Mouse (Mus musculus) layer of hippocampus, adult 18-20 months (tissue): ENCODE data around the gene Ush1g. TPM values are rescaled to one million over a fixed set of nuclear protein-coding genes. Genes with fewer than 3 reads are reported as not detected.

Source experiments
- DNase-seq, 2 experiments: peaks; one replicate each; pipeline ENCODE4 v3.0.0; 2022; ENCODE audit warnings: low spot score in 2 of 2
- total RNA-seq, 2 experiments: library from RNA; stranded (reverse); gene quantifications; 2 replicates each; pipeline ENCODE4 v1.2.3; 2021

The Ush1g gene
- total RNA-seq, 2 experiments from 2014 or later = 0.66 to 0.79 TPM

DNA sequence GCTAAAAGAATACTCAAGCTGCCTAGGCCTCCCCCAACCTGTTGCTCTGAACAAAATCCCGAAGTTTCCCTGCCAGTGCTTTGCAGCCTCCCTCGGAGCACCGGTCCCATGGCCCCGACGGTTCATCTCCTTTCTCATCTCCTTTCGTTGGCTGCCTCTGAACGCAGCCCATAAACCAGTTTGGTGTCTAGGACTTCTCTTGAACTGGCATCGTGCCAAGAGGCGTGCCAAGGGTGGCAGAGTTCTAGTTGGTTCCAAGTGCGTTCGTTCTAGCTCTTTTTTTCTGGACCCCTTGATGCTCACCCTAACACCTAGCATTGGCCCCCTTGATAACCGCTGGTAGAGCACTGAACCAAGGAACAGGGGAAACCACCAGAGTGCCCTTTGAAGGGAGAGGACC lies 13.4 kb upstream of the Ush1g start:
- DNase-seq = no peak

DNA sequence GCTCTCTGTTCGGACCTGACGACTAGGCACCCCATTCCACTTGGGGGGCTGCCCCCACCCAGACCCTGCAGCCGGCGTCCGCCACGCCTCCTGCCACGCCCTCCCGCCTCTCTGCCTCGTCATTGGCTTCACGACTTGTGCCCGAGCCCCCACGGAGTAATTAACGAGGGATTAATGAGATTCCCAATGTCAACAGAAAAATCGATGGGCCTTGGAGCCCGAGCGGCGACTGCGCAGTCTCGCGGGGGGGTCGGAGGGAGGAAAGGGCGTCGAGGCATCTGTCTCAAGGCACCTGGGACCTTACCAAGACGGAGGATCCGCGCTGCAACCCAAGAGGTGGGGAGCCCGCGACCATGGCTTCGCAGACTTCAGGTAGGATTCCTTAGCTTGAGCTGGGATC lies 12.7 kb upstream of the Ush1g start, which contains the start of gene Otop3:
Gene Otop3, plus strand, starts transcription at position 201 of the 400 bp plus-strand sequence.
- DNase-seq = no peak

DNA sequence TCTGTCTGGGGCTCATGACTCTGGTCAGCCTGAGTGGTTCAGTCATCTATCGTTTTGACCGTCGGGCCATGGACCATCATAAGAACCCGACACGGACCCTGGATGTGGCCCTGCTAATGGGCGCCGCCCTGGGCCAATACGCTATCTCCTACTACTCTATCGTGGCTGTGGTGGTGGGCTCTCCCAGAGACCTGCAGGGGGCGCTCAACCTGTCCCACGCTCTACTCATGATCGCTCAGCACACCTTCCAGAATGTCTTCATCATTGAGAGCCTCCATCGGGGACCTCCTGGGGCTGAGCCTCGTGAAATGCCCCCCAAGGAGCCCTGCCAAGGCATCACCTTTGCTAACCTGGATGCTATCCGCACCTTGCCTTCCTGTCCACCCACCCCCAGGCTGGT lies 7.5 kb upstream of the Ush1g start:
- DNase-seq = no peak

DNA sequence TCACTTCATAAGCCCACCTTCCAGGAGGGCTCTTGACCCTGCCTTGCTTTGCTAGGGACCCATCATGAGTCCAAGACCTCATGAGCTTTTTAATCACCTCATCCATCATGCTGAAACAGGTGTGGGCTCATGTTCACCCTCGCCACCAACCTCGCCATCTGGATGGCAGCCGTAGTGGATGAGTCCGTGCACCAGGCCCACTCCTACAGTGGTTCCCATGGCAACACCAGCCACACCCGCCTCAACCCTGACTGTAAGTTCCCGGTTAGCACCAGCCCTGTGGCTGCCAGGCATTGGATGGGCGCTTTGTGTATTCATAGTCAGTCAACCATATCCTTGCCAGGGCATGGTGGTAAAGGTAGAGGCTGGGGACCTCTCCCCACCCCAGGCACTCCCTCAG lies 4.9 kb upstream of the Ush1g start:
- peak; percentile 28 to 50 for DNase-seq

DNA sequence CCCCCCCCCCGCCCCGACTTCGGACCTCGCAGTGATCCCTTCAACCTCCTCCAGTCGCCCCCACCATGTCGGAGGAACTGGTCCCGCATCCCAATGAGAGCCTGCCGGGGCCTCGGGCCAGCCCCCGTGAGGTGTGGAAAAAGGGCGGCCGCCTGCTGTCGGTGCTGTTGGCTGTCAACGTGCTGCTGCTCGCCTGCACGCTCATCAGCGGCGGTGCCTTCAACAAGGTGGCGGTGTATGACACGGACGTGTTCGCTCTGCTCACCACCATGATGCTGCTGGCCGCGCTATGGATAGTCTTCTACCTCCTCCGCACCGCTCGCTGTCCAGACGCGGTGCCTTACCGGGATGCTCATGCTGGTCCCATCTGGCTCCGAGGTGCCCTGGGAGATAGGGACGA lies 1.5 kb upstream of the Ush1g start:
- DNase-seq = no peak

DNA sequence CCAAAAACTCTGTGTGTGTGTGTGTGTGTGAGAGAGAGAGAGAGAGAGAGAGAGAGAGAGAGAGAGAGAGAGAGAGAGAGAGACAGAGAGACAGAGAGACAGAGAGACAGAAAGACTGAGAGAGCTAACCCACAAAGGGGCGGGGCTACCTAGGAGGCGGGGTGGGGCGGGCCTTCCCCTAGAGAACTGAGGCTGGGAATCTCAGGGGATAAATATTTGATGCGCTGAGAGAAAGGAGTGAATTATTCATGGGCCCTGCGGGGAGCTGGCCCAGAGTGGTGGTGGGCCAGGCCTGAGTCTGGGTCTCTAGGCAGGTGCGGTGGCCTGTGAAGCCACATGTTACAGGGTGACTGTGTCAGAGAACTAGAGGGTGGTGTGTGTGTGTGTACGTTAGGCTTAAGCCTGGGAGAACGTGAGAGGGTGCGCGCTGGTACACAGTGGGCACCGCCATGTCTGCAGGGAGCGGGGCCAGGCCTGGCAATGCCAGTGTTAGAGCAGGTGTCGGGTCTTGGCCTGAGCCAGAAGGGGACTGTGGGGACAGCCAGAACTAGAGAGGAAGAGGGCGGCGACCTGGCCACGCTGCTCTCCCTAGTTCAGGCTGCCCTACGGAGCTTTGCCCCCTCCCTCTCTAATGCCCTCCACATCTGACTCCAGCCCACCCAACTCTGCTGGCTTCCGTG lies 2.0 kb downstream of the Ush1g start:
- no peak for DNase-seq

DNA sequence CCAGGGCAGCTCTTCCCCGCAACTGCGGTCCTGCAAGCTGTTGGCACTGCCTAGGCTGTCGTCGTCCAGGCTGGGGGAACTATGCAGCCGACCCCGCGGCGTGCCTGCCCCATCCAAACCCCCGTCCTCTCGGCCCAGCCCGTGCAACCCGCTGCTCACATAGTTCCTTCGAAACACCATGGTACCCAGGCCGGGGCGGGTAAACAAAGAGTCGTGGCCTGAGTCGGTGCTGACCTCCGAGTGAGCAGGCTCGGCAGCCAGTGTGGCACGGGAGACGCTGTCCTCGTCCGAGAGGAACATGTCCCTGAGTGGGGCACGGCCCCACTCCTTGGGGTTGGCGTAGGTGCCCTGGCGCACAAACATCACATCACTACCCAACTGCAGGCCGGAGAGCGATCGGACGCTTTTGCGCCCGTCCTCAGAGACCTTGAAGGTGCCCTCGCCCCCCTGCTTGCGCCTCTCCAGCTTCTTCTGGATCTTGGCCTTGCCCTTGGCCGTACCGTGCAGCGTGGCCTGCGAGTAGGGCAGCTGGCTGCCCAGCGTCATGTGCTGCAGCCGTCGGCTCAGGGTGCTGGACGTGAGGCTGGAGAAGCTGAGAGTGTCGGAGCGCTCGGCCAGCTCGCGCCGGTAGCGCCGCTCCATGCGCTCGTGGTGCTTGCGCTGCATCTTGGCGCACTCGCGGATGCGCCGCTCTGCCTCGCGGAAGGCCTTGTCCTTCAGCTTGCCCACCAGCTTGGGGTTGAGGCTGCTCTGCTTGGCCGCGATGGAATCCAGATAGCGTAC lies 3.4 kb downstream of the Ush1g start:
- DNase-seq = no peak

DNA sequence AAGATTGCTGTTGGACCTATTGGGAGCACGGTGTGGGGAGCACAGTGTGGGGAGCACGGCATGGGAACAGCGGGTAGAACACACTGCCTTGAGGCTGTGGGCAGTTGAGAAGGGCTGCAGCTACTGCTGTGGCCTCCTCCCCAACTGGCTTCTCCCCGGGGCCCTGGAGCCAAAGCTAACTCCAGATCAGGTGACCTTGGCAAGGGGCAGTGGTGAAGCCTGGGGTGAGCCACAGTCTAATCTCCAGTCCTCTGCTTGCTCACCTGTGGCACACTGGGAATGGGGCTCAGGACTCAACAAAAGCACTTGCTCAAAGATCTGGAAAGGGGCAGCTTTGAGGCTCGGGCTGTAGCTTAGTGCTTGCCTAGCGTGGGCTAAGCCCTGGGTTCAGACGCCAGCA lies 4.6 kb downstream of the Ush1g start:
- DNase-seq = no peak

DNA sequence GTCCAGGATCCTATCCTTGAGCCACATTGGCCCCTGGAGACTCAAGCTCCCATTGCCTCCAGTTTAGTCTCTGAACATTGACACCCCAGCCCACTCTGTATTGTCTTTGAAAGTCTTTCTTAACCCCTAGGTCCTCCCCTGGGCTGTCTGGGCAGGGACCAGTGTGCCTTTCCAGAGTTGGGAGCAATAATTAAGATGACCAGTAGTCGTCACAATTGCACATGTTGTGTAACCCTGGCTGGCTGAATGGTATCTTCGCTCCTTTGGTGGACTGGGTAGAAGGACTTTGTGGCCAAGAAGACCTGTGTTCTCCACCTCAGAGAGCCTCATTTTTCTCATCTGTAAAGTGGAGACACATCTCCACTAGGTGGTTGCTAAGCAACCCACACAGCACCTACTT lies 7.6 kb downstream of the Ush1g start:
- DNase-seq = no peak

DNA sequence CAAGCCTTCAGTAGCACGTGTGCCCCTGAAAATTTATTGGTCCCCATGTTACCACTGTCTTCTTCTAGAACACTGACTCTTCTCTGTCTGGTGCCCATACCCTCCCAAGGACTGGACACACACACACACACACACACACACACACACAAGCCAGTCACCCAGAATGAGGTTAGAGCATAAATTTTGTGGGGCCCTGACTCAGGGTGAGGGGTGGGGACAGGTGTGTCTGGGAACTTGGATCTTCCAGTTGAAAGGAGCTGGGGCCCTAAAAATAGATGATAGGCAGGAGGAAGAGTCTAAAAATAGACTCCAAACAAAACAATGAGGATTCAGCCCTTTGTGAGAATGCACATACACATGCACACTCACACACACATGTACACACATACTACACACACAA lies 13.1 kb downstream of the Ush1g start:
- no peak for DNase-seq

DNA sequence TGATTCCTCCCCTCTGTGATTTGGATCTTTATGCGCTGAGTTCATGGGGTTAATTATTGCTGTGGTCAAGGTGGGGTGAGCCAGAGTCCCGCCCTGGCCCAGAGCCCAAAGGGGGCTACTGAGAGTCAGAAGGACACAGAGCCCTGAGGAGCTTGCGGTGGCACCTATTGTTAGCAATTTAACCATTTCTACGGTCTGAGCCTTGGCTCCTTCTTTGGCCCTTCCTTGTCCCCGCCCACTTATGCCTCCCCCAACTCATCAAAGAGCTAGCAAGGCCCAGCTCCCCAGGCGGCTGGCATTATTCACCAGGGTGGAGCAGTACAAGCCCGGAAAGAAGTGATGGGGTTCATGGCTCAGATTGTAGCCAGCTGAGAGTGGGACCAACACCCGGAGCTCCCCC lies 15.0 kb downstream of the Ush1g start, which contains the start of gene Otop2:
Gene Otop2, plus strand, starts transcription at position 301 of the 400 bp plus-strand sequence.
- DNase-seq = no peak

DNA sequence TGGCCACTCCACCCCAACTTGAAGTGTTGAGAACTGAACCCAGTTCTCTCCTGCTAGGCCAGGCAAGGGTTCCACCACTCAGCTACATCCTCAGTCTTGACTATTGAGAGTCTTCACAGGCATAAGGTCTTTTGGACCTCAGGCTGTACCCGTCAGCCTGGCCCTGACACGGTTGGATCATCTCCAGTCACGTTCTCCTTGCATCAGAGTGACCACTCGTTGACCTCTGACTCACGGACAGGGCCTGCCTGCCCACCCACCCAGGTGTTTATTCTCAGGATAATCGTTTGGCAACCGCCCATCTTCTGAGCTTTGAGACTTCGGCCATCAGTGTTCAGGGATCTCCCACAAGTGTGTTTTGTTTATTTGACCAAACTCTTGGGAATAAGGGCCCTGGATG lies 18.7 kb downstream of the Ush1g start:
- no peak for DNase-seq

DNA sequence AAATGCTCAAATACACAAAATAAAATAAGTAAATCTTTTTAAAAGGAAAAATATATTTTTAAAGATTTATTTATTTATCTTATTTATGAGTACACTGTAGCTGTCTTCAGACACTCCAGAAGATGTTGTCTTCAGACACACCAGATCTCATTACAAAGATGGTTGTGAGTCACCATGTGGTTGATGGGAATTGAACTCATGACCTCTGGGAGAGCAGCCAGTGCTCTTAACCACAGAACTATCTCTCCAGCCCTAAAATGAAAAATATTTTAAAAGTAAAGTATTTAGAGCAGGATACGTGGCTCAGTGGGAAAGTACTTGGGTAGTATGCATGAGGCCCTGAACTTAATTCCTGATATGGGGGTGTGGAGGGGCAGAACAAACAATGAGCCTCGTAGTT lies 20.5 kb downstream of the Ush1g start:
- no peak for DNase-seq

DNA sequence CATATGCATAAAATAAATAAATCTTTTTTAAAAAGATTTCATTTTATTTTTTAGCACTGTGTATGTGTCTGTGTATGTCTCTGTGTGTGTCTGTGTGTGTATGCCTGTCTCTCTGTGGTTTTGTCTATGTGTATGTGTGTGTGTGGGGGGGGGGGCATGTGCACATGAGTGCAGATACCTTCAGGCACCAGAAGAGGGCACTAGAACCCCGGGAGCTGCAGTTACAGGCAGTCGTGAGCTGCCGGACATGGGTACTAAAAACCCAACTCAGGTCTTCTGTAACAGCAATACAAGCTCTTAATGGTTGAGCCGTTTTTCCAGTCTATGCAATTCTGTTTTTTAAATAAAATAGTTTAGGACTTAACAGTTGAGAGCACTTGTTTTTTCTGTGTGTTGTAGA lies 21.1 kb downstream of the Ush1g start:
- no peak for DNase-seq

DNA sequence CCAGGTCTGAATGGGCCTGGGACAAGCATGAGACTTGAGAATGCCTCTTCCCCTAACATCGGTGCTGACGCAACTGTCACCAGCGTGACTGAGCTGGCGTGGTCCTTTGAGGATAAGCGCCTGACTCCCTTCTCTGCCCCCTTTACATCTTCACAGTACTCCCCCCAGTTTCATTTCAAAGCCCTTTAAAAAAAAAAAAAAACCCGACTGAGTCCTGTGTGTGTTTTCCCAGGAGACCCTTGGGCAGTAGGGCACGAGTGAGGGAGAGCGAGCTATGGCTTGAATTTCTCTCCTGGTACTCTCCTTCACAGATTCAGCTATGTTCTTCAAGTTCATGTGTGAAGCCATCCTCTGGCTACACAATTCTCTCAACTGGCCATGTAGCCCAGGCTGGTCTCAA lies 23.7 kb downstream of the Ush1g start:
- DNase-seq = no peak

DNA sequence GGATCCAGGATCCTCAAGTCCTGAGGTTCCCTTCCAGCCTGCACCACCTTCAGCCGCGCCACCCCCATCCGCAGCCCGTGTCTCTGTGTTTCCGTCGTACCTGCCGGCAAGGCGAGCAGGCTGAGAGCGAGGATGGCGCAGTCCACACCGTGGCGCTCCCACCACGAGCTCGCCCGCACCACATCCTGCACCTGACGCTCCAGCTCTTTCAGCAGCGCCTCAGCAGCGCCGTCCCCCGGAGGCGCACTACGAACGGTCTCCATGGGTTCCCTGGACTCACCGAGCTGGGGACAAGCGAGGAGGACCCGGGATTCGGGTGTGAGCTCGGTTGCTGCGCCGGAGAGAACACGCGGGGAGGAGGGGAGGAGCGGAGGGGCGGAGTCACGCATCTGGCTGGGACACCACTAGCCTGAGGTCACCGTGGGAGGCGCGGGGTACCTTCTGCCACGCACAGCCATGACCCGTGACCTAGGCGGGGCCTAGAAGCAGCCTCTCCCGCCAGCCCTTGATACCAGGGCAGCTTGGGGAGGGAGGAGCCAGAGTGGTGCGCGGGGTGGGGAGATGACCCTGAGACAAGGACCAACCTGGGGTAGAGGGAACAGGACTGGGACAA lies 24.5 kb downstream of the Ush1g start, which contains the start of gene Fads6:
Gene Fads6, minus strand, starts transcription at position 450 of the 613 bp plus-strand sequence.
- DNase-seq = peak; percentile 61 to 77

DNA sequence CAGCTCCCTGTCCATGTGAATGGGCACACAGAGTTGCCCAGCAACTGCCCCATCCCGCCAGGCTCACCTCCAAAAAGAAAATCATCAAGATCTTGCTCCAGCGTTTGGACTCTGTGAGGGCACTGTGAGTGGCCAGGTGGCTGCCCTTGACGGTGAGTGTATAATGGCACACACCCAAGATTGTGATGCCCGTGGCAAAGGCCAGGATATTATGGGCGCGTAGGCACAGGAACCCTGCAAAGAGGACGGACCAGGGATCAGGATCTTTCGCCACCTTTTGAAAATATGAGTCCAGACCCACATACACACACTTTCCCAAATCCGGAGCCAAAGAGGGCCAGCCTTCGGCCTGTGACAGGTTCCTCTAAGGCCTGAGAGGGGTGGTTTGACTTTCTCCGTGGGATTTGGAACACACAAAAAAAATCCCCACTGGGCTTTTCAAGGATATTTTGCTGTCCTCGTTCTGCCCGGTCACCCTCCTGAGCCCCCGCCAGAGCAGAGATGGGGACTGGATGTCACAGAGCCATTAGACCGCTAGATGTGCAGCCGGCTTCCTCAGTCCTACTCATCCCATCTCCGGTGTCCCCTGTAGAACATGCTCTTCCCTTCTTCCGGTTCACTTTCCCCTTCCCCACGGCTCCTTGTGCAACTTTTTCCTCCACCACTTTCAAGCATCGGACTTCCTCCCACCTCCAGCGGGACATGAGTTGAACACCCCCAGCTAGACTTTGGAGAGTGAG lies 25.2 kb downstream of the Ush1g start:
- no peak for DNase-seq

DNA sequence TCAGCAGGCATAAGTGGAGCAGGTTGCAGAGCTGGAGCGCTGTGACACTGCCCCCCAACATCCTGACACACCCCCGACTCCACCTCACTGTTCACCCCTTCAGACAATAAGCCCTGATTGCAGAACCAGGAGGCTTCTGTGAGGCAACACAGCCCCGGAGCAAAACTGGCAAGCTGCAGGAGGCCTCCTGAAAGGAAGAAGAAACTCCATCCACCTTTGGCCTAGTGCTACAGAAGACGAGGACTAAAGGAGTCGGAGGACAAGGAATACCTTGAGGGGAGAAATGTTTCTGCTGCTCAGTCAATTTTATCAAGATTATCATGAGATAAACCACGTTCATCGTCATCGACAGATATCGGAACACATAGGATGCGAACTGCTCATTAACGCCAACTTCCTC lies 25.9 kb downstream of the Ush1g start:
- DNase-seq = no peak

DNA sequence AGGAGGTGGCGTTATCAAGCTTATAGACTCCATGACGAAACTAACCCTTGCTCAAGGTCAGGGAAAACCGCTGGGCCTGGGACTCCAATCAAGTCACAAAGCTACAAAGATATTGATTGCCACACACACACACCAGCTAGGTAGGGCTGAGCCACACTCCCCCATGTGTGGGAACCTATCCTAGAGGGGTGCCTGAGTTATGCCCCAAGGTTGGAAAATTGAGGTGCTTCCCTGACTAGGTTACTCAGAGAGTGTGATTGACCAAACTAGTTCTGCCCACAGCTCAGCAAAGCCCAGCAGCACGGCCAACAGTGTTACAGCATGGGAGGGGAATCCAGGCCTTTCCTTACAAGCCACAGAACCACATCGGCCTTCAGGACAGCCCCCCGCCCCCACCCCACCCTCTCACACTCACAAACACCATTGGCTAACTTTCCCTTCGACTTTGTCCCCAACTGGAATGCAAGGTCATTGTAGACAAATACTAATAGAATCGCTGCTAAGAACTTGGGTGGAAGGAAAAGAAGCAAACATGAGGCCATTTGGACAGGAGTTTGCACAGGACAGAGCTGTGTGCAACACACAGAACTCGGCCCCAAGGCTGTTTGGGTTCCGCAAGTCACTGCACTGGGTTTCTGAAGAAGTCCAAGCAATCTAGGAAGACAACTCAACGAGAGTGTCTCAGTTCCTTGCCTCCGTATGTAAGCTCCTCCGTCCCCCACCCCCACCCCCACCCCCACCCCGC lies 29.0 kb downstream of the Ush1g start:
- DNase-seq = no peak

DNA sequence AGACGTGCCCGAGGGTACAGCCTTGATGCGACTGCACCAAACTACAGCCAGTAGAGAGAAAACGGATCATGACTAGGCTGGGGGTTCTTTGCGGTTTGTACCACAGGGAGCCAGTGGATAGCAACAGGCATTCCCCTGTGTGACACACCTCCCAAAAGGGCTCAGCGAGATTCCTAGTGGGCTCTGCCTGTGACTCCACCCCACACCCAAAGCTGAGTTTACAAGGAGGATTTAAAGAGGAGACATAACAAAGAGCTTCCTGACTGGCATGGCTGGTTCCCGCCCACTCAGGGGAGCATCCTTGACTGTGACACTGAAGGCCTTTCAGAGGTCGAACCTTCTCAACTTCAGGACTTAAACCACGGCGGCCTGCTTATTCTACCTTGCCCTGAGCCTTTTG lies 30.3 kb downstream of the Ush1g start:
- no peak for DNase-seq

DNA sequence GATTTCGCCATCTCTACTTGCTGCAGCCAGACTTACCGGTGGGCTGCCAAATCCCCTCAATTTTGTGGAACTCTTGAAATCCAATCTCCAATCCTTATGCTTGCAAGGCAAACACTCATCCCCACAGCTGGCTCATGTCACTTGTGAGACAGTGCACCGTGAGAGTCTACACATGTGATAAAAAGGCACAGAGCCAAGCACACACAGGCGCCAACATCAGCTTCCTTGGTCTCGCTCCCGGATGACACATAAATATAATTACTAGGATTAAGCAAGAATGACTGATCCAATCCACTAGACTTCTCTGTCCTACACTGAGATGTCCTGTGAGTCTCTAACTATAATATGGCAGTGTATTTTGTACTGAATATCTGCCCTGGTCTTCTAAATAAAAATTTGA lies 30.9 kb downstream of the Ush1g start:
- DNase-seq = no peak
